Mouse (Mus musculus): ENCODE measurements around the gene Ago1.

The Ago1 gene

DNA sequence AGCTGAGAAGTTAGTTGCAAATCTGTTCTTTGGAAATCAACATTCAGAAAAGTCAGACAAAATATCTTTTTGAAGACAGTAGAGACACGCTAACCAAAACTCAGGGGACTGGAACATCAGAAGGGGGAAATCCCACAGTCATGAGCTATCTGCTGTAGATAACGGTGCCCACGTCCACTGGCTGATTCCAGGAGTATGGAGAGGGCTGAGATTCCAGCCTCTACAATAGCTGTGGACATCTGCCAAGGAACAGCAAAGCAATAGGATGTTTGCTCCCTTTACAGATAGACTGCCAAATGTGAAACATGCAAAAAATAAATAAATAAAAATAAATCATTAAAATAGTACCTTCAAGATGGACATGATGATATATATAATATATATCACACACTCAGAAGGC is 23.9 kb downstream of the Ago1 start:
- ChIA-PET POLR2A (interaction anchor here in 3 of 4 experiments (0.9 to 4.3 kb wide), 8 partner anchors 8 to 22 kb away, joined by 3 to 35 read pairs (median 8); partner anchors contain the start of genes Ago3 (in 2 of the 3) and Ago1 (in 1 of the 3)), CTCF (interaction anchor here in 1 of 4 experiments (0.8 kb wide), 1 partner anchor 10 kb away, joined by 3 read pairs; no protein-coding TSS in a partner anchor)

DNA sequence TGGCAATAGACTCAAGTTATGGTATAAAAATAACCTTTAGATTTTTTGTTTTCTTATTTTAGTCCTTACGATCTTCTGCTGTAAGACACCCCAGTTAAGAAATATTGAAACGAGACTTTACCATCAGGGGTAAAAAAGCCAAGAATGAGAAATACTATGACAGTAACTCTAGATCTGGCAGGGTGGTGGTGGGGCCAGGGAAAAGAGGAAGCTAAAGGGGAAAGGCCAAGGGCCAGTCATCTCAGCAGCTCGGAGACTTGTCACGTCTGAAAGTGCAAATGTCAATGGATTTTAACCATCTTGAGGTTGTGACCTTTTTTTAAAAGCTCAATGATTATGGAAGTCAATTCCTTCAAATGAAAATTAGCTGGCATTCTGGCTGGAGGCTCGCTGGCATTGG is 30.1 kb downstream of the Ago1 start:
- ChIA-PET POLR2A (interaction anchor here in 3 of 4 experiments (0.7 to 2.1 kb wide), 9 partner anchors 9 to 94 kb away, joined by 3 to 9 read pairs (median 3); partner anchors contain the start of gene Ago3 (in 2 of the 3)), CTCF (no interaction called here)

DNA sequence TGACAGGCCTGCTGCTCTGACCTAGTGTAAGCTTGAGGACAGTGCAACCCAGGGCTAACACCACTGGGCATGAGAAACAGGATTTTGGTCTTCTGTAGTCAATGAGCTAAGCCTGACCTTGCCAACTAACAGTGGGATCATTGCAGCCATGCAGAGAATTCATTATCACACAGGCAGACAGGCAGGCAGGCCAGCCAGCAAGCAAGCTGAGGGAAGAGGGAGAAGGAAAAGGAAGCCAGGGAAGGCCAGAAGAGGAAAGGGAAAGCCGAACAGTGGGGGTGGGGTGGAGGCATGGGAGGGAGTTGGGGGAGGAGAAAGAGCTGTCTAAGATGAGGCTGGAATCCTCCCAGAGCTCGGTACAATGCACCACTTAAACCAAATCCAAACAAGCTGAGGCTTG is 32.1 kb downstream of the Ago1 start:
- ChIA-PET CTCF (interaction anchor here in 1 of 4 experiments (0.6 kb wide), 1 partner anchor 27 kb away, joined by 3 read pairs; no protein-coding TSS in a partner anchor), POLR2A (interaction anchor here in 2 of 4 experiments (0.9 to 1.7 kb wide), 6 partner anchors 9 to 232 kb away, joined by 3 to 8 read pairs (median 4); no protein-coding TSS in a partner anchor)

DNA sequence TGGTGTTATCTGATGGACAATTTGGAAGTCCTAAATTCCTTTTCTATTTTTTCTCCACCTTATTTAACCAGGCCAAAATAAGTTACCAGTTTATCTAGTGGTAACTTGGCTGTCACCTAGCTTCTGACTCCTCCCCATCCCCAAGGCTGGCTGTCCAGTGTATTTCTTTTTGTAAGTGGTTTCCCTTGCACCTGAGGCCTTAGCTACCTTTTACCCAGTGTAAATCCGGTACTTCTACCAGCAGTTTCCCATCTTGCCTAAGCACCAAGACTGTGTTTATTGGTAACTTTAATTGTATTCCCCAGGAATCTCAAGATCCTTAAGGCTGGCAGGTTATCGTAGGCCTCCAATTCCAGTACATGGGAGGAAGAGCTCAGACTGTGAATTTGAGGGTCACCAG is 34.3 kb downstream of the Ago1 start:
- POLR2A ChIA-PET, result interaction anchor here in 3 of 4 experiments (0.6 to 2.4 kb wide), 5 partner anchors 10 to 198 kb away, joined by 3 to 10 read pairs (median 4); no protein-coding TSS in a partner anchor

DNA sequence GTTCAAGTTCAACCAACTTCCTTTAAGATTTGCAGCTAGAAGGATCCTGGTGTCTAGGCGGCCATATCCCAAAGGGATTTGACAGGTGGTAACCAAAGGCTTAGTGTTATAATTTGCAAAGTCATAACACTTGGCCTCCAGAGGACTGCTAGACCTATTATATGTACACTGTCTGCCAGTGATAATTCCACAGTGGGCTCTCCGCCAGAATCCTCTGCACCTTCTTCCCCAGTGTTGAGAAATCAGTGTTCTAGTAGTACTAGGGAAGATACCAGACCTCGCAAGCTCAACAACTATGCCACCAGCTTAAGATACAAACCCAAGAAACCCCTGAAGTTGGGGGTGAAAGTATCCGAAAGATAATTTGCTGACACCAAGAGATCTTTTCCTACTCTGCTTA is 35.2 kb downstream of the Ago1 start:
- ChIA-PET CTCF (no interaction called here), POLR2A (interaction anchor here in 2 of 4 experiments (0.9 to 2.4 kb wide), 5 partner anchors 11 to 33 kb away, joined by 3 to 10 read pairs (median 4); no protein-coding TSS in a partner anchor)

More for the DNA sequence above, 34.3 kb downstream of the Ago1 start:
- CTCF ChIA-PET, result no interaction called here

DNA sequence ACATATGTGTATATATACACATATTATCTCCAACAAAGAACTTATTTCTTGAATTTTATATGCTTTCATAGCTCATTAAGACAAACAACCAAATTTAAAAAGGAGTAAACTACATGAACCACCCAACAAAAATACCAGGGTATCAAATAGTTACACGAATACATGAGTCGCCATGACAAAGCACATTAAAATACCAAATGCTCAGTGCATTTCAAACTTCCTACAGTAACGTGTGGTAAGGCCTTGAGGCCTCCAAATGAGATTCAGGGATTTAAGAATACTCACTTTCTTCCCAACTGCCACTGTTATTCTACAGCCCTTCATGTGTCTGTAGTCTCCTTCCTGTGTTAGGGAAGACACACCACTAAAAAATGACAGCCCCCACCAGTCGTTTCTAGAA is 36.6 kb downstream of the Ago1 start:
- ChIA-PET POLR2A (no interaction called here), CTCF (no interaction called here)

DNA sequence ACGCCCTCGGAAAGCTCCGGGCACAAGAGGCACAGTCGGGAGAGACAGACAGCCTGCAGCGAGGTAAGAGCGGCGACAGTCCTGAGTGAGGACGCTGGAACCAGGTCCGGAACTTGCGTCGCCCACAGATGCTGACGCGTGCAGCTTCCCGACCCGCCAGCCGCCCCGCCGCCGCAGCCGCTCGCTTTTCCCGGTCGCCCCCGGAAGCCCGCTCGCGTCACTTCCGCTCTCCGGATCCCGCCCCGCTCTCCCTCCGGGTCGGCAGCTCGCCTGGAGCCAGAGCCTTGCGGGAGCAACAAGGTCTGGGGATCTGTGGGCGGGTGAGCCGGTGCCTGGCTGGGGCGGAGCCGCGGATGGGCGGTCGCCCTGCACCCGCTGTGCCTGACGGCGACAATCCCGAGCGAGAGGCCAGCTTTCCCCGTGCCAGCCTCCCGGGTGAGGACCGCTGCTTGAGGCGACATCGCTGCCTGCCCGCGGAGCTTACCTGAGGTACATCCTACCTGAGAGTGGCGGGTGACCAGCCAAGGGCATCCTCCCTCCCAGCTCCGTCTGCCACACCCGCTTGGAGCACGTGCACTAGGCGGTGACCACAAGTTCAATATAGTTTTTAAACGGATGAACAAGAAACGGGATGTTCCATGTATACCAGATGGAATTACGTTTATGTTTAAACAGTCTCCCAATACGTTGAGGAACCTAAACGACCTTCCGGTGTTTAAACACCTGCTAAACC is 38.9 kb downstream of the Ago1 start, which contains the start of gene Ago3:
Ago3 (minus strand) TSS at position 210 of the 733 bp plus-strand sequence.
- ChIA-PET CTCF (interaction anchor here in 2 of 4 experiments (1.1 to 2.7 kb wide), 6 partner anchors 36 to 167 kb away, joined by 3 to 11 read pairs (median 5); partner anchors contain the start of genes Ago1 (in 2 of the 2) and Trappc3 (in 1 of the 2)), POLR2A (interaction anchor here (0.5 to 6.2 kb wide), 47 partner anchors 9 to 358 kb away, joined by 3 to 84 read pairs (median 4); partner anchors contain the start of genes Ago1 (in 4 of the 4), Psmb2 (in 2 of the 4), Adprhl2 (in 1 of the 4) and Clspn (in 1 of the 4))

DNA sequence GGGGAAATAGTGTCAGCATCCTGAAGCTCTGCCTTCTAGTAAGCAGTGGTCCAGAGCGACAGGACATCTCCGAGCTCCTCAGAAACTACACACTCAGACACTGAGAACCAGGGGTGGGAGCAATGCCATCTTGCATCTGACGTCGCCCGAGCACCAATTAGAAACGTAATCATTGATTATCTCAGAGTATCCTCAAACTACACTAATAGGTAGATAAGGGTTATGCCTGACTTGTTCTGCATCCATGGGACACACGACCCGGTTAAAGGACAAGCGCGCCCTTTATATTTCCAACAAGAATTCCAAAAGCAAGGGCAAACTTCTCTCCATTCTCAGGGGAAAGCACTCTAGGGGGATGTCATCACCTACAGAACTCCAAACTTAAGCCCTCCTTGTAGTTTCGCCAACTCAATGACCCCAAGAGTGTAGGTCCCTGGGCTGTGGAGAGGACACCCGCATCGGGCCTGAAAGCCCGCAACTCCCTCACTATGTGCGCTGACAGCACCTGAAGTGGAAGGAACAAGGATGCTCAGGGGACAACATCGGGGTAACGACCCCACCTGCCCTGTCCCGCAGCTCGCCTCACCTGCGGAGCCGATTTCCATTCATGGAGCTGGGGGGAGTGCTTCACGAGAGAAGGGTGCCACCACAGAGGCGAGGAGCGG is 39.6 kb downstream of the Ago1 start:
- ChIA-PET CTCF (interaction anchor here in 2 of 4 experiments (1.3 to 2.7 kb wide), 4 partner anchors 37 to 167 kb away, joined by 3 to 11 read pairs (median 6); partner anchors contain the start of genes Ago1 (in 2 of the 2) and Trappc3 (in 1 of the 2)), POLR2A (interaction anchor here (0.6 to 6.2 kb wide), 42 partner anchors 9 to 359 kb away, joined by 3 to 84 read pairs (median 4); partner anchors contain the start of genes Ago1 (in 4 of the 4), Adprhl2 (in 1 of the 4) and Psmb2 (in 1 of the 4))

DNA sequence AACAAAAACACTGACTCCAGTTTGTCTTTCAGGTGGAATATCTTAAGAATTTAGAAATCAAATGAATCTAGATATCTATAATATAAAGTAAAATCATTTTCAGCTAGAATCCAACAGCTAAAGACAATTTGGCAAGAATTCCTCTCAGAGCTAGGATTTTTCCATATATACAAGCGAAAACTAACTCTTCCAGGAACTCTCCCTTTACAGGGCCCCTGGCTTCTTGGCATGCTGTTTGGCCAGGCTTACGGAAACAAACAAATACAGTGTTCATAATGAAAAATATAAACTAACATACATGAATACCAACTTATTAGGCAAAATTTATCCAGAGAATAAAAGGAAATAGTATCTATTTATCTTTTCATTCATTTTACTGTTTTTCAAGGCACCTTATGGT is 44.5 kb downstream of the Ago1 start:
- ChIA-PET CTCF (no interaction called here), POLR2A (interaction anchor here in 1 of 4 experiments (0.6 kb wide), 1 partner anchor 221 kb away, joined by 3 read pairs; the partner anchor contains the start of gene Thrap3)

DNA sequence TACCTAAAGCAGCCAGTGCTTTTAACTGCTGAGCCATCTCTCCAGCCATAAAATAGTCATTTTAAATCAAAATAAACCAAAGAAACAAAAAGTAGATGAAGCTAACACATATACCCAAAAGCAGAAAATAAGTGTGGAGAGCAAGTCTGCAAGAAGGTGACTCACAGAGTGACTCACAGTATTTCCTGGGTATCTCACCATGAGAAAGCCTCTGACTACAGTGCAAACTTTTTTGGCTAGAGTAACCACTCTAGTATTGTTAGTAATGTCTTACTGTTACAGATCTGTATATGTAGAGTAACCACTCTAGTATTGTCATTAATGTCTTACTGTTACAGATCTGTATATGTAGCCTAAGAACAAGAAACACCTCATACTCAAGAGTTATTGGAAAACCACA is 52.7 kb downstream of the Ago1 start:
- ChIA-PET CTCF (interaction anchor here in 1 of 4 experiments (0.6 kb wide), 1 partner anchor 11 kb away, joined by 3 read pairs; no protein-coding TSS in a partner anchor), POLR2A (interaction anchor here in 1 of 4 experiments (0.6 kb wide), 1 partner anchor 70 kb away, joined by 3 read pairs; no protein-coding TSS in a partner anchor)

DNA sequence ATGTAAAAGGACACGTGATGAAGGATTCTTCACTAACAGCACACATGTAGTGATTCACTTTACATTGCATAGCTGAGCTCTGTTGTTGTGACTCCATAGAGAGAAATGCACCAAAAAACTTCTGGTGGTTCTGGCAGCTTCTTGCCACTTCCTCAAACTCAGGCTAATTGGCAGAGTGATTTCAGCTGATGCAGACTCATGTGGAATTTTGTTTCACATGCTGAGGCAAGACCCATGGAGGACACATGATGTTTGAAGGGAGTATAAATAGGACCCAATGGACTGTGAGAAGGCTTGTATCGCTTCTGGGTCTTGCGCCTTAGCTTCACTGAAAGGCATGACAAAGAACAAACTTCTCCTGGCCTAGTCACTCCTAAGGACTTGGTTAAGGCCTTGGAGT is 55.9 kb downstream of the Ago1 start:
- ChIA-PET CTCF (interaction anchor here in 1 of 4 experiments (1.2 kb wide), 1 partner anchor 91 kb away, joined by 6 read pairs; the partner anchor contains the start of gene Adprhl2), POLR2A (no interaction called here)

Data from embryonic stem cell, embryonic (primary cell).